Mouse (Mus musculus) limb, embryonic 14.5 days (tissue): ENCODE measurements around the gene Jmjd8. TPM values are rescaled to one million over a fixed set of nuclear protein-coding genes. Genes with fewer than 3 reads are reported as not detected.

ENCODE experiments used
- ATAC-seq: fragments of 200-750 bp; cut with Nextera tagmentation; 2 replicates; pipeline ENCODE4 v1.8.0; 2017; ENCODE audit warnings: low read depth, moderate number of reproducible peaks, moderate TSS enrichment; ENCODE audit not compliant: low FRiP score
- DNase-seq: peaks from one replicate; pipeline ENCODE4 v3.0.0-alpha.2; 2015; ENCODE audit warnings: low spot score
- H3K27ac ChIP-seq: fragments of 300-500 bp; sonication (generic); replicated peaks from 2 replicates; pipeline ENCODE4 v1.5.1; 2014; ENCODE audit warnings: low read depth, mild to moderate bottlenecking, low read length, moderate library complexity, mixed read lengths
- H3K27me3 ChIP-seq: fragments of 300-500 bp; sonication (generic); 2 replicates; pipeline ENCODE4 v1.6.1; 2014; ENCODE audit warnings: low read length, mixed read lengths; ENCODE audit not compliant: control insufficient read depth, insufficient read depth
- H3K36me3 ChIP-seq: fragments of 300-500 bp; sonication (generic); 2 replicates; pipeline ENCODE4 v1.6.1; 2014; ENCODE audit warnings: mild to moderate bottlenecking, low read length, moderate library complexity, mixed read lengths; ENCODE audit not compliant: control insufficient read depth, insufficient read depth
- H3K4me1 ChIP-seq: fragments of 300-500 bp; sonication (generic); 2 replicates; pipeline ENCODE4 v1.6.1; 2014; ENCODE audit warnings: antibody characterized with exemption, low read length, mixed read lengths; ENCODE audit not compliant: control insufficient read depth, insufficient read depth
- H3K4me2 ChIP-seq: fragments of 300-500 bp; sonication (generic); replicated peaks from 2 replicates; pipeline ENCODE4 v1.6.1; 2014; ENCODE audit warnings: low read depth, mild to moderate bottlenecking, low read length, moderate library complexity; ENCODE audit not compliant: severe bottlenecking
- H3K4me3 ChIP-seq: fragments of 300-500 bp; sonication (generic); replicated peaks from 2 replicates; pipeline ENCODE4 v1.5.1; 2014; ENCODE audit warnings: low read length
- H3K9ac ChIP-seq: fragments of 300-500 bp; sonication (generic); 2 replicates; pipeline ENCODE4 v1.6.1; 2014; ENCODE audit warnings: mild to moderate bottlenecking, low read depth, low read length, moderate library complexity; ENCODE audit not compliant: severe bottlenecking
- H3K9me3 ChIP-seq: fragments of 300-500 bp; sonication (generic); 2 replicates; pipeline ENCODE4 v1.6.1; 2016; ENCODE audit warnings: low read length; ENCODE audit not compliant: control insufficient read depth
- POLR2A ChIP-seq: fragments of 200-500 bp; IDR thresholded peaks from 2 replicates; pipeline ENCODE4 v1.8.0; 2012; ENCODE audit warnings: inconsistent platforms, mild to moderate bottlenecking, moderate library complexity, borderline replicate concordance; ENCODE audit not compliant: insufficient read depth, insufficient read length; ENCODE audit errors: extremely low read depth
- WGBS: fragments of 180-500 bp; shearing (Covaris S2); extraction: QIAGEN DNeasy Blood & Tissue Kit; methylation state at CpG from one replicate; pipeline ENCODE4 v1.1.7; 2014; 5-methylcytosine and 5-hydroxymethylcytosine counted together
- polyA plus RNA-seq, 2 experiments: library from polyadenylated mRNA; depleted of rRNA in 1 of 2; stranded (reverse) in 1 of 2; unstranded in 1 of 2; fragments of >200 nt; fragmentation: Nextera tagmentation in 1 of 2; extraction: Ambion mirVana in 1 of 2; gene quantifications; 2 replicates each; pipeline versions ENCODE4 v1.2.1 to v1.2.3; 2012 to 2014

Jmjd8 gene
- polyA plus RNA-seq, 2 experiments, result 41.5 to 64.4 TPM

DNA sequence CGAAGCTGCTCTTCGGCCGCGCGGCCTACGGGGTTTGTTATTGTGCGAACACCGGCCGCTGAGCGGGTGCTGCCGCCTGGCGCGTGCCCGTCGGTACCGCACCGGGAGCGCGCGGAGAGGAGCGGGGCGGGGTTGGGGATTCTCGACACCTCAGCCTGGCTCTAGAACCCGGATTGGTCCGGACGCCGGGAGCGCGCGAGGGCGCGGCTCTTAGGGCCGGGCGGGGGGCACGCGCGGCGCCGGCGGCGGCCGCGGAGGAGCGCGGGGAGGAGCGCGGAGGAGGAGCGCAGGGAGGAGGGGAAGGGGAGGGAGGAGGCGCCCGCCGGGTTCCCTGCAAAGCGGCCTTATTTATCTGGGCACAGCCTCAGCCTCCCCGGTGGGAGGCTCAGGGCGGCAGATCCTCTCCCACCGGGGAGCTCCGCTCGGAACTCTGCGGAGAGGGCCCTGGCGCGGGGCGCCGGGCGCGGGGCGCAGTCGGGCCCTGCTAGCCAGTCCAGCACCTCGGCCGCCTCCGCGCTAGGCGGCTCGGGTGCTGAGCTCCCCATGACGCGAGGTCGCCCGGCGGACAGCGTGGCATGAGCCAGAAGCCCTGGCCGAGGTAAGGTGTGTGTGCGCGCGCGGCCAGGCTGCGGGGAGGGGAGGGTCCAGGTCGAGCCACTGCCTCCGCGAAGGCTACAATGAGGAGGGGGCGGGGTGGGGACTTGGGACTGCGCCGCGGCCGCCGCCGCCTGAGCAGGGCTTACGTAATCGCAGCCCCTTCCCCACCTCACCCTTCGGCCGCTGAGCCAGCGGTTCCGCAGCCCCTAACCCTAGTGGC, 19.7 kb upstream of the Jmjd8 start, which contains the start of gene Fbxl16:
TSS of gene Fbxl16 (plus strand) at position 297 of the 817 bp plus-strand sequence.
- H3K36me3 ChIP-seq, result no peaks in the 10 kb centered on the region
- H3K27me3 ChIP-seq, result peaks cover 30% of the 10 kb centered on the region
- peak; percentile 89 for ATAC-seq
- peak within 1 kb of the TSS; percentile 96 for H3K4me2 ChIP-seq
- peak within 1 kb of the TSS; percentile 66 for H3K4me3 ChIP-seq
- TF ChIP-seq POLR2A, result no peak
- H3K4me1 ChIP-seq, result peaks cover 9% of the 10 kb centered on the region
- WGBS, result 3% methylated on average over 60 of the region's 100 CpGs
- peak within 1 kb of the TSS; percentile 63 for H3K9ac ChIP-seq
- H3K27ac ChIP-seq, result no peak within 1 kb of the TSS
- peak; percentile 82 for DNase-seq
- no peaks in the 10 kb centered on the region for H3K9me3 ChIP-seq

DNA sequence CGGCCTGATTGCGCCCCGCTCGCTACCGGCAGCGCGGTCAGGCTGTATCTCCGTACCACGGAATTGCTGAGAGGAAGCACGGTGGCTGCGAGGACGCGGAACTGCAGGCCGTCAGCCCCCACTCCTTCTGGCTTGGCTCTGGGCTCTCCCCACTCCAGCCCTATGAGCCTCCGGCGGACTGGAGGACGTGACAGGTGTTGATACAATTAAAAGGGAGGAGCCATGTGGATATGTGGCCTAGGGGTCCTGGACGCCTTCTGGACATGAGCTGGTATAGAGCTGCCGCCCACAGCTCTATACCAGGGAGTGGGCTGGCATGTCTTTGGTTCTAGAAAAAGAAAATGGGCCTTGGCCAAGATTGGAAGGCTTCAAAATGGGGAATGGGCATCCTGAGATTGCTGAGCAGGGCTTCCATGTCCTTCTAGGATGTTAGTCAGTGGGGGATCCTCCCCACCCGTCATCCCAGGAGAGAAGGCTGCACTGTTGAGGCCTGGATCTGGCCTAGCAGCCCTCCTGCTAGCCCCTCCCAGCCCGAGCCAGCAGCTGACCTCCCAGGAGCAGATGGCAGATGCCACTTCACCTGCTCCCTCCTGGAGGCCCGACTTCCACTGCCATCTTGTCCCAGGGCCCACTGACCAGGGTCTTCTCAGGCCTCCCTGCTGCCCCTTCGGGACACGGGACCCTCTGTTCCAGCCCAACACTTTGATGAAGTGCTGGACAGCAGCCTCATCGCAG, 18.9 kb upstream of the Jmjd8 start:
- peaks cover 9% of the 10 kb centered on the region for H3K4me1 ChIP-seq
- 9% methylated on average over 25 of the region's 25 CpGs for WGBS
- DNase-seq (no peak), ATAC-seq (no peak)
- H3K27ac ChIP-seq, result no peak overlapping the region
- H3K27me3 ChIP-seq, result peaks cover 30% of the 10 kb centered on the region
- H3K4me2 ChIP-seq, result peak overlapping the region; percentile 96
- H3K9me3 ChIP-seq, result no peaks in the 10 kb centered on the region
- H3K9ac ChIP-seq, result peak overlapping the region; percentile 63
- peak overlapping the region; percentile 66 for H3K4me3 ChIP-seq
- H3K36me3 ChIP-seq, result no peaks in the 10 kb centered on the region
- no peak for TF ChIP-seq POLR2A

DNA sequence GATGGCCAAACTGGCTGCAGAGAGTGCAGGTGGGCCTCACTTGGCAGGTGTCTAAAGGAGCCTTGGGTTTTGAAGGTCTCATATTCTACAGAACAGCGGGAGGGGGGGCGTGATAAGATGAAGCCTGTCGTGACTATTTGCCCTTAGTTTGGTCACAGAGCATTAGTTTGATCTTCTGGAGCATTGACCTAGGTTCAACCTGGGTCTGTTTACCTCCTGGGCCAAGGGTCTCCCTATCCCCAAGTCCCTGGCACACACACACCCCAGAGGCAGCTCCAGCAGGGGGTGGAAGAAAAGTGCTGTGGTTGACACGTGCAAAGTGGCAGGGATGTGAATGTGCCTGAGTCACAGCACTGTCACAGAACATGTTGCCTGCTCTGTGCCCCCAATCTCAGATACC, 17.8 kb upstream of the Jmjd8 start:
- H3K9me3 ChIP-seq, result no peaks in the 10 kb centered on the region
- TF ChIP-seq POLR2A, result no peak
- H3K4me2 ChIP-seq, result no peak overlapping the region
- no peaks in the 10 kb centered on the region for H3K36me3 ChIP-seq
- no peak overlapping the region for H3K4me3 ChIP-seq
- 66% methylated on average over 4 of the region's 4 CpGs for WGBS
- H3K27ac ChIP-seq, result no peak overlapping the region
- peaks cover 30% of the 10 kb centered on the region for H3K27me3 ChIP-seq
- DNase-seq (no peak), ATAC-seq (no peak)
- H3K9ac ChIP-seq, result no peak overlapping the region
- H3K4me1 ChIP-seq, result peaks cover 9% of the 10 kb centered on the region

DNA sequence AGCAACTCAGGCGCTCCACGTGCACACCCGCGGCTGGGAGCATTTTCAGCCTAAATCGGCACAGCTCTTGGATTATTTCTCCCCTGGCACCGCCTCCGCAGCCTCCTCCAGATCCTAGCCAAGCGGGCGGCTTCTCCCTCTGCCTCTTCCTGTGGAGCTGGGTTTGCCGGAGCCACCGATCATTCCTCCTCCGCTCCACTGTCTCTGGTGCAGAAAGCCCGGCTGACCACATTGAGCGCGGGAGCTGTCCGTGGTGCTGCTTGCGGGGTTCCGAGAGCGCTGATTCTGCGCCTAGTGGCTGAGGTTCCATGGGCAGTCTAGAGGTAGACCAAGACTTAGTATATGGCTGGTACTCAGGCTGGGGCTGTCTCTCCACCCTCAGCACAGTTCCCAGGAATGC, 15.2 kb upstream of the Jmjd8 start:
- no peaks in the 10 kb centered on the region for H3K9me3 ChIP-seq
- no peak overlapping the region for H3K9ac ChIP-seq
- H3K36me3 ChIP-seq, result no peaks in the 10 kb centered on the region
- DNase-seq, result peak; percentile 88
- H3K4me1 ChIP-seq, result peaks cover 9% of the 10 kb centered on the region
- 1% methylated on average over 16 of the region's 20 CpGs for WGBS
- no peak overlapping the region for H3K27ac ChIP-seq
- ATAC-seq, result peak; percentile 50; the same call in 1 of the 2 replicates
- H3K4me2 ChIP-seq, result no peak overlapping the region
- TF ChIP-seq POLR2A, result no peak
- peaks cover 38% of the 10 kb centered on the region for H3K27me3 ChIP-seq
- H3K4me3 ChIP-seq, result no peak overlapping the region

DNA sequence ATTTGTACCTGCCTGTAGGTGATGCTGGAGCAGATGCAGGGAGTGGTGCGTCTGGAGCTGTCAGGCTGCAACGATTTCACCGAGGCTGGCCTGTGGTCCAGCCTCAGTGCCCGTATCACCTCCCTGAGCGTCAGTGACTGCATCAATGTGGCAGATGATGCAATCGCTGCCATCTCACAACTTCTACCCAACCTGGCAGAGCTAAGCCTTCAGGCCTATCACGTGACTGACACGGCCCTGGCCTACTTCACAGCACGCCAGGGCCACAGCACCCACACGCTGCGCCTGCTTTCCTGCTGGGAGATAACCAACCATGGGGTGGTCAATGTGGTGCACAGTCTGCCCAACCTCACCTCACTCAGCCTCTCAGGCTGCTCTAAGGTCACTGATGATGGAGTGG, 11.0 kb upstream of the Jmjd8 start:
- Histone ChIP-seq H3K36me3 (no peaks in the 10 kb centered on the region), H3K9me3 (no peaks in the 10 kb centered on the region), H3K9ac (no peak overlapping the region), H3K4me2 (no peak overlapping the region), H3K27ac (no peak overlapping the region), H3K4me3 (no peak overlapping the region), H3K4me1 (0 out of 2 replicates have a peak, but pooled peaks cover 4% of the 10 kb centered on the region), H3K27me3 (peaks cover 41% of the 10 kb centered on the region)
- ATAC-seq (no peak), DNase-seq (no peak)
- TF ChIP-seq POLR2A, result no peak
- WGBS, result 82% methylated on average over 11 of the region's 11 CpGs
